Mouse (Mus musculus): ENCODE data around the gene Ttc32. TPM values are rescaled to one million over a fixed set of nuclear protein-coding genes. Genes with fewer than 3 reads are reported as not detected.

Ttc32 gene
- polyA plus RNA-seq, 1 experiment from 2014 or later: 20.4 TPM

Other genes starting within 250 kb of the Ttc32 start
- 130 and 147 TPM in 2 replicates for gene Laptm4a, start 108.3 kb upstream of the Ttc32 start, polyA plus RNA-seq (2016; fragmentation: Nextera tagmentation; extraction: Ambion mirVana)
- gene Matn3, start 82.1 kb upstream of the Ttc32 start, polyA plus RNA-seq (2016; fragmentation: Nextera tagmentation; extraction: Ambion mirVana): 2.5 and 3.7 TPM in 2 replicates
- 21.1 and 22.9 TPM in 2 replicates for gene Wdr35, start 56.1 kb upstream of the Ttc32 start, polyA plus RNA-seq (2016; fragmentation: Nextera tagmentation; extraction: Ambion mirVana)